Mouse (Mus musculus): ENCODE results near the gene Pparg.

The Pparg gene

GRCm38 (mm10) chr6:115504915-115505314, 144.2 kb downstream of the Pparg start:
- DNase-seq (ENCODE audit: low spot score in 2 of 2) = no peak

GRCm38 (mm10) chr6:115506425-115506824, 145.7 kb downstream of the Pparg start:
- DNase-seq (ENCODE audit: low spot score in 2 of 2) = no peak

GRCm38 (mm10) chr6:115511447-115511846, 150.7 kb downstream of the Pparg start:
- no peak for DNase-seq (ENCODE audit: low spot score in 2 of 2)

GRCm38 (mm10) chr6:115513207-115513606, 152.5 kb downstream of the Pparg start:
- DNase-seq (ENCODE audit: low spot score in 2 of 2) = no peak

- DNase-seq (ENCODE audit: low spot score in 2 of 2) = no peak
These were observed 157.2 kb downstream of the Pparg start for GRCm38 (mm10) chr6:115517904-115518303.

- no peak for DNase-seq (ENCODE audit: low spot score in 2 of 2)
These were observed 157.6 kb downstream of the Pparg start for GRCm38 (mm10) chr6:115518352-115518751.

- no peak for DNase-seq (ENCODE audit: low spot score in 2 of 2)
These were observed 158.5 kb downstream of the Pparg start for GRCm38 (mm10) chr6:115519275-115519699.

GRCm38 (mm10) chr6:115521923-115522322, 161.2 kb downstream of the Pparg start:
- no peak for DNase-seq (ENCODE audit: low spot score in 2 of 2)

GRCm38 (mm10) chr6:115522691-115523146, 162.0 kb downstream of the Pparg start:
- no peak for DNase-seq (ENCODE audit: low spot score in 2 of 2)

- DNase-seq (ENCODE audit: low spot score in 2 of 2) = no peak
These were observed 162.4 kb downstream of the Pparg start for GRCm38 (mm10) chr6:115523201-115523600.

- DNase-seq (ENCODE audit: low spot score in 2 of 2) = no peak
These were observed 163.8 kb downstream of the Pparg start for GRCm38 (mm10) chr6:115524449-115524990.

- no peak for DNase-seq (ENCODE audit: low spot score in 2 of 2)
These were observed 166.7 kb downstream of the Pparg start for GRCm38 (mm10) chr6:115527418-115527817.

- no peak for DNase-seq (ENCODE audit: low spot score in 2 of 2)
These were observed 167.6 kb downstream of the Pparg start for GRCm38 (mm10) chr6:115528372-115528771.

GRCm38 (mm10) chr6:115534617-115535016, 173.9 kb downstream of the Pparg start:
- no peak for DNase-seq (ENCODE audit: low spot score in 2 of 2)

- no peak for DNase-seq (ENCODE audit: low spot score in 2 of 2)
These were observed 175.4 kb downstream of the Pparg start for GRCm38 (mm10) chr6:115536169-115536568.

GRCm38 (mm10) chr6:115538645-115539429, 178.1 kb downstream of the Pparg start:
- DNase-seq (ENCODE audit: low spot score in 2 of 2) = peak; percentile 59 to 76

All from natural killer cell, adult 2 months (primary cell).